Mouse (Mus musculus): Measurements from ENCODE around the gene Reps2. TPM values are rescaled to one million over a fixed set of nuclear protein-coding genes. Genes with fewer than 3 reads are reported as not detected.

Gene Reps2
- polyA plus RNA-seq, 1 experiment from 2014 or later: 2.1 TPM

- Histone ChIP-seq H3K9me3 (replicated peaks) (no peaks in the 10 kb centered on the region), H3K4me1 (0 out of 2 replicates have a peak, but pooled peaks cover 3% of the 10 kb centered on the region), H3K9ac (no peak overlapping the region), H3K27ac (replicated peaks) (no peak overlapping the region), H3K4me2 (replicated peaks) (peak overlapping the region; percentile 76), H3K4me3 (replicated peaks) (peak overlapping the region; percentile 58), H3K27me3 (0 out of 2 replicates have a peak, but pooled peaks cover 11% of the 10 kb centered on the region), H3K36me3 (no peaks in the 10 kb centered on the region)
- WGBS: 38% methylated on average over 11 of the region's 11 CpGs
- no peak for ATAC-seq (ENCODE audit: insufficient number of reproducible peaks, low FRiP score, low TSS enrichment, low read depth)
Measured at GRCm38 (mm10) chrX:162642402-162643090, 903 bp downstream of the Reps2 start.

- H3K4me2 ChIP-seq (replicated peaks): no peak overlapping the region
Measured at GRCm38 (mm10) chrX:162641764-162642163, 1.7 kb downstream of the Reps2 start.

GRCm38 (mm10) chrX:162635159-162635558, 8.3 kb downstream of the Reps2 start:
- H3K27ac ChIP-seq (replicated peaks): no peak overlapping the region
- H3K4me1 ChIP-seq: no peaks in the 10 kb centered on the region
- 52% methylated on average over 2 of the region's 2 CpGs for WGBS
- no peak overlapping the region for H3K4me2 ChIP-seq (replicated peaks)
- H3K9me3 ChIP-seq (replicated peaks): no peaks in the 10 kb centered on the region
- no peaks in the 10 kb centered on the region for H3K27me3 ChIP-seq
- no peak overlapping the region for H3K4me3 ChIP-seq (replicated peaks)
- no peaks in the 10 kb centered on the region for H3K36me3 ChIP-seq
- ATAC-seq (ENCODE audit: insufficient number of reproducible peaks, low FRiP score, low TSS enrichment, low read depth): no peak
- no peak overlapping the region for H3K9ac ChIP-seq

More at GRCm38 (mm10) chrX:162641764-162642163, 1.7 kb downstream of the Reps2 start:
- Histone ChIP-seq H3K36me3 (no peaks in the 10 kb centered on the region), H3K4me1 (0 out of 2 replicates have a peak, but pooled peaks cover 3% of the 10 kb centered on the region), H3K27me3 (0 out of 2 replicates have a peak, but pooled peaks cover 6% of the 10 kb centered on the region), H3K27ac (replicated peaks) (no peak overlapping the region), H3K9me3 (replicated peaks) (no peaks in the 10 kb centered on the region), H3K9ac (no peak overlapping the region), H3K4me3 (replicated peaks) (no peak overlapping the region)
- WGBS: 75% methylated on average over 4 of the region's 4 CpGs
- ATAC-seq (ENCODE audit: insufficient number of reproducible peaks, low FRiP score, low TSS enrichment, low read depth): no peak

- Histone ChIP-seq H3K27me3 (no peaks in the 10 kb centered on the region), H3K4me1 (no peaks in the 10 kb centered on the region), H3K9ac (no peak overlapping the region), H3K4me2 (replicated peaks) (no peak overlapping the region), H3K27ac (replicated peaks) (no peak overlapping the region), H3K36me3 (no peaks in the 10 kb centered on the region), H3K4me3 (replicated peaks) (no peak overlapping the region), H3K9me3 (replicated peaks) (no peaks in the 10 kb centered on the region)
- WGBS: 68% methylated on average over 1 of the region's 1 CpGs
- no peak for ATAC-seq (ENCODE audit: insufficient number of reproducible peaks, low FRiP score, low TSS enrichment, low read depth)
Measured at GRCm38 (mm10) chrX:162622091-162622437, 21.4 kb downstream of the Reps2 start.

- Histone ChIP-seq H3K4me1 (no peaks in the 10 kb centered on the region), H3K9ac (no peak overlapping the region), H3K4me3 (replicated peaks) (no peak overlapping the region), H3K9me3 (replicated peaks) (no peaks in the 10 kb centered on the region), H3K27ac (replicated peaks) (no peak overlapping the region), H3K36me3 (no peaks in the 10 kb centered on the region), H3K4me2 (replicated peaks) (no peak overlapping the region), H3K27me3 (no peaks in the 10 kb centered on the region)
- 69% methylated on average over 5 of the region's 5 CpGs for WGBS
- ATAC-seq (ENCODE audit: insufficient number of reproducible peaks, low FRiP score, low TSS enrichment, low read depth): no peak
Measured at GRCm38 (mm10) chrX:162621194-162622090, 22.0 kb downstream of the Reps2 start.

- H3K4me1 ChIP-seq: no peaks in the 10 kb centered on the region
- WGBS: 60% methylated on average over 2 of the region's 2 CpGs
- no peaks in the 10 kb centered on the region for H3K36me3 ChIP-seq
- H3K9me3 ChIP-seq (replicated peaks): no peaks in the 10 kb centered on the region
- no peak overlapping the region for H3K4me3 ChIP-seq (replicated peaks)
- H3K27ac ChIP-seq (replicated peaks): no peak overlapping the region
- ATAC-seq (ENCODE audit: insufficient number of reproducible peaks, low FRiP score, low TSS enrichment, low read depth): no peak
- H3K27me3 ChIP-seq: no peaks in the 10 kb centered on the region
- H3K4me2 ChIP-seq (replicated peaks): no peak overlapping the region
- no peak overlapping the region for H3K9ac ChIP-seq
Measured at GRCm38 (mm10) chrX:162619705-162620104, 23.7 kb downstream of the Reps2 start.

- H3K27ac ChIP-seq (replicated peaks): no peak overlapping the region
- no peaks in the 10 kb centered on the region for H3K27me3 ChIP-seq
- H3K9me3 ChIP-seq (replicated peaks): no peaks in the 10 kb centered on the region
- no peak overlapping the region for H3K9ac ChIP-seq
- ATAC-seq (ENCODE audit: insufficient number of reproducible peaks, low FRiP score, low TSS enrichment, low read depth): no peak
- no peak overlapping the region for H3K4me2 ChIP-seq (replicated peaks)
- H3K4me3 ChIP-seq (replicated peaks): no peak overlapping the region
- no peaks in the 10 kb centered on the region for H3K36me3 ChIP-seq
- H3K4me1 ChIP-seq: no peaks in the 10 kb centered on the region
- 90% methylated on average over 3 of the region's 3 CpGs for WGBS
Measured at GRCm38 (mm10) chrX:162618547-162618946, 24.9 kb downstream of the Reps2 start.

GRCm38 (mm10) chrX:162606113-162606512, 37.3 kb downstream of the Reps2 start:
- no peak overlapping the region for H3K4me3 ChIP-seq (replicated peaks)
- H3K36me3 ChIP-seq: no peaks in the 10 kb centered on the region
- no peak for ATAC-seq (ENCODE audit: insufficient number of reproducible peaks, low FRiP score, low TSS enrichment, low read depth)
- H3K4me2 ChIP-seq (replicated peaks): no peak overlapping the region
- no peak overlapping the region for H3K9ac ChIP-seq
- WGBS: 90% methylated on average over 2 of the region's 2 CpGs
- no peaks in the 10 kb centered on the region for H3K9me3 ChIP-seq (replicated peaks)
- no peaks in the 10 kb centered on the region for H3K4me1 ChIP-seq
- peaks cover 2% of the 10 kb centered on the region; the same call in 1 of the 2 replicates for H3K27me3 ChIP-seq
- H3K27ac ChIP-seq (replicated peaks): no peak overlapping the region

GRCm38 (mm10) chrX:162599666-162600065, 43.8 kb downstream of the Reps2 start:
- WGBS: 77% methylated on average over 3 of the region's 3 CpGs
- H3K9ac ChIP-seq: no peak overlapping the region
- no peak overlapping the region for H3K27ac ChIP-seq (replicated peaks)
- no peaks in the 10 kb centered on the region for H3K36me3 ChIP-seq
- H3K4me1 ChIP-seq: no peaks in the 10 kb centered on the region
- no peak overlapping the region for H3K4me3 ChIP-seq (replicated peaks)
- H3K9me3 ChIP-seq (replicated peaks): no peaks in the 10 kb centered on the region
- H3K4me2 ChIP-seq (replicated peaks): no peak overlapping the region
- no peak for ATAC-seq (ENCODE audit: insufficient number of reproducible peaks, low FRiP score, low TSS enrichment, low read depth)
- H3K27me3 ChIP-seq: no peaks in the 10 kb centered on the region

GRCm38 (mm10) chrX:162591005-162591801, 52.2 kb downstream of the Reps2 start:
- H3K27ac ChIP-seq (replicated peaks): no peak overlapping the region
- H3K4me1 ChIP-seq: no peaks in the 10 kb centered on the region
- no peak overlapping the region for H3K4me2 ChIP-seq (replicated peaks)
- H3K9ac ChIP-seq: no peak overlapping the region
- H3K9me3 ChIP-seq (replicated peaks): no peaks in the 10 kb centered on the region
- H3K27me3 ChIP-seq: no peaks in the 10 kb centered on the region
- ATAC-seq (ENCODE audit: insufficient number of reproducible peaks, low FRiP score, low TSS enrichment, low read depth): no peak
- no peak overlapping the region for H3K4me3 ChIP-seq (replicated peaks)
- H3K36me3 ChIP-seq: no peaks in the 10 kb centered on the region
- WGBS: 43% methylated on average over 8 of the region's 8 CpGs
